ENCODE assay signal across 8 mouse cellular contexts in the genomic region with DNA sequence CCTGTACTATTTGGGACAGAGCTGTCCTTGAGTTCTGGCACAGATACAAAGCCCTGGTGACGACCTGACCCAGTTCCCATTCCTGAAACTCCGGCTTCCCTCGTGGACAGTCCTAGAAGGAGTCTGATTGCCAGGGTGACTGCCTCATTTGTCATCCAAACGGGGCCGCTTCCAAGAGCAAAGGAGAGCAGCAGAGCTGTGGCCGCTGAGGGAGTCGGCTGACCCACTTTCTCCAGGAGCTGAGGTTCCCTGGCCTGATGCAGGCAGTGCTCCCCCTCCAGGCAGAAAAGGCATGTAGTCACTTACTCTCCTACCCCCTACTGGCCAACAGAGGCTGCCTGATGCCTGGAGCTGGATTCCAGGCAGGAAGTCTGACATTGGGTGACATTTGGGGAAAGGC.
A peak's percentile ranks its signal among the peaks of the same experiment; 100 is the strongest.
DNase-seq lines count a peak whose midpoint lies in the region; ATAC-seq and TF ChIP-seq lines count a peak whose summit lies in the region.

No protein-coding gene starts in this region.

- WGBS in heart, adult 2 months: 17% methylated on average over 7 of the region's 7 CpGs

- DNase-seq in A20 (ENCODE audit: low read depth, low spot score) (peak; percentile 22), NIH3T3 (ENCODE audit: low read depth) (peak; percentile 45)
- peak; percentile 76 to 77 for DNase-seq in cerebellum, postnatal 36 days
- DNase-seq in heart, adult 2 months: peak; percentile 70 to 87
- DNase-seq in layer of hippocampus, adult 18-20 months (ENCODE audit: low spot score in 2 of 2): peak; percentile 54 to 72
- DNase-seq in lung, postnatal 25 days (ENCODE audit: low spot score): peak; percentile 11
- DNase-seq in right cerebral cortex, postnatal 4 days: peak; percentile 58

- no peak overlapping the region for H3K9ac ChIP-seq in heart, adult 2 months (ENCODE audit: low read depth, low read length)

- no peaks in the 10 kb centered on the region for H3K27me3 ChIP-seq in heart, adult 2 months (ENCODE audit: control insufficient read depth, insufficient read depth, low read length)

- H3K36me3 ChIP-seq in heart, adult 2 months (ENCODE audit: control insufficient read depth, insufficient read depth, low read length): no peaks in the 10 kb centered on the region

- peak; percentile 86 for TF ChIP-seq CTCF in heart, adult 2 months (IDR thresholded peaks at IDR 0.05)

- H3K4me3 ChIP-seq in heart, adult 2 months: no peak overlapping the region

- no peak for TF ChIP-seq POLR2A in heart, adult 2 months (IDR thresholded peaks at IDR 0.05; ENCODE audit: insufficient read depth, low read depth, low read length)

- H3K4me1 ChIP-seq in heart, adult 2 months (ENCODE audit: control insufficient read depth, insufficient read depth, low read length): peaks cover 2% of the 10 kb centered on the region; the same call in 1 of the 2 replicates

- H3K27ac ChIP-seq in heart, adult 2 months: no peak overlapping the region

- ATAC-seq in megakaryocyte progenitor cell, adult 5-6 weeks (replicated peaks; ENCODE audit: poor library complexity): no peak; the same call in 1 of the 2 replicates

- H3K79me2 ChIP-seq in heart, adult 2 months (replicated peaks; ENCODE audit: control insufficient read depth, insufficient read depth, low read length): no peaks in the 10 kb centered on the region

- TF ChIP-seq EP300 in heart, adult 2 months (IDR thresholded peaks at IDR 0.05; ENCODE audit: insufficient read depth, low read depth, low read length): peak; percentile 76

- intact Hi-C loops in heart, adult 2 months (cut with DNase I): loop anchor here (1.0 kb wide), 1 partner anchor 111 kb away; no protein-coding TSS in a partner anchor

Comparison
In these comparisons a context has a peak if more than half of its experiments do, and no peak if none do; other contexts are left out.
1. DNase-seq: peak in every context shown above with its lines; median percentile 78 in heart, adult 2 months; 76 in cerebellum, postnatal 36 days; 63 in layer of hippocampus, adult 18-20 months; 58 in right cerebral cortex, postnatal 4 days; 45 in NIH3T3; 22 in A20; 11 in lung, postnatal 25 days.